Mouse (Mus musculus) cerebellum, adult 2 months (tissue): ENCODE measurements around the gene Bloc1s4.

Experiments
- CTCF ChIP-seq: fragments of 200-500 bp; IDR thresholded peaks from 2 replicates; pipeline ENCODE4 v1.5.1; 2011; ENCODE audit warnings: low read depth, mild to moderate bottlenecking, control low read depth, low read length, moderate library complexity, borderline replicate concordance; ENCODE audit not compliant: insufficient read depth
- POLR2A ChIP-seq: fragments of 200-500 bp; IDR thresholded peaks from 2 replicates; pipeline ENCODE4 v1.6.1; 2011; ENCODE audit warnings: low read length, control low read depth, borderline replicate concordance; ENCODE audit not compliant: insufficient read depth

DNA sequence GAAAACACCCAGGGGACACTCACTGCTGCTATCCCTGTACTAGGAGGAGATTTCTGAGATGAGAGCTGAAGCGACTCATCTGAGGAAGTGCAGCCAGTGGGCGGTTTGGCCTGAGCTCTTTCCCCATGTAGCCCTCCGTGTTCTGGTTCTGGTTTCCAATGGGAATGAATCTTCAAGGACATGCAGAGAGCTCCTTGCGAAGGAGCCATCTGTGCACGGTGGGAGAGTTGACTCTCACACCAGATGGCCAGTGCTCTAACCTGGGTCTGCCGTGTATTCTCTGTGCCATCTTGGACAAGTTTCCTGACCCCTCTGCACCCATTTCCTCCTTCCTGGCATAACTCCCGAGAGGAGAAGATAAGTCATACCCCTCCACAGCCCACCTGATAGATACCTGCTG lies 20.7 kb downstream of the Bloc1s4 start:
- TF ChIP-seq CTCF (no peak), POLR2A (peak; percentile 22; the same call in 1 of the 2 replicates)
